Mouse (Mus musculus) cerebellum, adult 2 months (tissue): ENCODE measurements around the gene Eda.

Experiments
- CTCF ChIP-seq: fragments of 200-500 bp; IDR thresholded peaks from 2 replicates; pipeline ENCODE4 v1.5.1; 2011; ENCODE audit warnings: low read depth, mild to moderate bottlenecking, control low read depth, low read length, moderate library complexity, borderline replicate concordance; ENCODE audit not compliant: insufficient read depth
- POLR2A ChIP-seq: fragments of 200-500 bp; IDR thresholded peaks from 2 replicates; pipeline ENCODE4 v1.6.1; 2011; ENCODE audit warnings: low read length, control low read depth, borderline replicate concordance; ENCODE audit not compliant: insufficient read depth

DNA sequence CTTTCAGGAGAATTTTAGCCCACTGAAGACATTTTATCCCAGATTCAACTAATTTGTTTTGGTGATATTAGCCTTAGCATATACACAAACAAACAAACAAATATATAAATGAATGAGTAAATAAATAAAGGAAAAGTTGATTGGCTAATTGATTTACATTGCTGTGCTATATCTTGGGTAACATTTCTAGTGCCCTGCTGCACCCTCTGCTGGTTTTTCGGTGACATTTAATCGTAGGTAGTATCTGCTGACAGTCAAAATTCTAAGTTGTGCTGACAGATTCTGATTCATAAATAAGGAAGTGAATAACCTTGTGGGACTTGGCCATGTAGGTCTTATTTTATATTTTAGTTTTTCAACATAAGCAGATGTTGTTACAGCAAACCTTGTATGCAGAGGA, 2.9 kb downstream of the Eda start:
- TF ChIP-seq CTCF (no peak), POLR2A (no peak)
